Mouse (Mus musculus) liver, adult 2 months (tissue): ENCODE data around the gene Cd52.

Experiments used
- CTCF ChIP-seq: fragments of 200-500 bp; IDR thresholded peaks from 2 replicates; pipeline ENCODE4 v1.5.1; 2011; ENCODE audit warnings: low read depth, low read length, control low read depth
- POLR2A ChIP-seq: fragments of 200-500 bp; IDR thresholded peaks from 2 replicates; pipeline ENCODE4 v1.6.1; 2011; ENCODE audit warnings: low read length, control low read depth; ENCODE audit not compliant: insufficient read depth; ENCODE audit errors: extremely low read depth

- TF ChIP-seq CTCF (no peak), POLR2A (no peak)
These were observed 30.6 kb upstream of the Cd52 start for GRCm38 (mm10) chr4:134125383-134126060.
